Mouse (Mus musculus) hematopoietic stem cell, adult 5-6 weeks (primary cell): ENCODE measurements around the gene Glyat. TPM values are rescaled to one million over a fixed set of nuclear protein-coding genes. Genes with fewer than 3 reads are reported as not detected.

Experiments used
- ATAC-seq, 2 experiments: fragments of 125-278 bp in 1 of 2; replicated peaks in 1 of 2; 2 replicates each; pipeline ENCODE4 v1.8.0; 2016 to 2017; ENCODE audit warnings: inconsistent platforms in 2 of 2, mild to moderate bottlenecking in 2 of 2, moderate number of reproducible peaks in 2 of 2, low read depth in 1 of 2, moderate TSS enrichment in 1 of 2; ENCODE audit not compliant: low FRiP score in 2 of 2, poor library complexity in 2 of 2, severe bottlenecking in 2 of 2, insufficient read depth in 1 of 2, low TSS enrichment in 1 of 2
- total RNA-seq: library from RNA; stranded (forward); fragments of 172-1452, 232-1000 nt; gene quantifications from 2 replicates; pipeline ENCODE4 v1.2.3, GENCODE M21; 2017

Glyat gene
- total RNA-seq = not detected in 2 replicates

DNA sequence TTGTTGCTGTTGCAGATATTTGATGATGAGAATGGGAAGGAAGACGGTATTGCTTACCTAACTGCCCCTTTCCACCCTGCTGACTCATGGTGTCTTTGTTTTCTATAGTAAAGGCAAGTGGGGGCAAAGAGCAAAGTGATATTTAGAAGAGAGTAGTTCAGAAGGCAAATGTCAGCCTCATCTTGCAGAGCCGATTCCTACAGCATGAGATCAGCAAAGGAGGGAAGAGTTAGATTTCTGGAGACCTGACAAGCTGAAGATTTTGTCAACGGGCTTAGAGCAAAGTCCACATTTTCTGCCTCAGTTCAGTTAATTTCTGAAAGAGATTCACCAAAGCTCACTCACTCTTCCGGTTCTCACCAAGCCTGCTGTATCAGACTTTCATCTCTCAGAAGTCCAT, at the start of gene Glyat:
Gene Glyat, plus strand, starts transcription at position 133 of the 400 bp plus-strand sequence.
- no peak for ATAC-seq

GRCm38 (mm10) chr19:12585310-12585709, 47.8 kb upstream of the Glyat start:
- ATAC-seq = peak; percentile 12 to 53; a peak in 1 of 4 replicates

DNA sequence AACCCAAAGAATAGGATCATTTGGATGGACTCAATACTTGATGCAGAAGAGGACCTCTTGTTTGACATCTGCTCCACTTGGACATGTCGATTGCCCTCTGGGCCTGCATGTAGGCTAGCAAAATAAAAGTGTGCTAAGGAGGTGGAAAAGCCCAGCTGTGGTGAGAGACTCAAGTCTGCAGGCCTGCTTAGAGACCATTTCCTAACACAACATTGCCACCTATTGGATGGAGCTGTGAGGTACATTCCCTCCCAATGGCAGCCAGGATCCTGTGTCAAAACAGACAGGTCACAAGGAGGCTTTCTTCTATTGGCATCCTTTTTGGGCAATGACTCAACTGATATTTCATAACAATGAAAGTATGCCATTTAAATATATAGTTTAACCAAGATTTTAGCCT, 41.2 kb upstream of the Glyat start:
- ATAC-seq = peak; percentile 68 to 81

DNA sequence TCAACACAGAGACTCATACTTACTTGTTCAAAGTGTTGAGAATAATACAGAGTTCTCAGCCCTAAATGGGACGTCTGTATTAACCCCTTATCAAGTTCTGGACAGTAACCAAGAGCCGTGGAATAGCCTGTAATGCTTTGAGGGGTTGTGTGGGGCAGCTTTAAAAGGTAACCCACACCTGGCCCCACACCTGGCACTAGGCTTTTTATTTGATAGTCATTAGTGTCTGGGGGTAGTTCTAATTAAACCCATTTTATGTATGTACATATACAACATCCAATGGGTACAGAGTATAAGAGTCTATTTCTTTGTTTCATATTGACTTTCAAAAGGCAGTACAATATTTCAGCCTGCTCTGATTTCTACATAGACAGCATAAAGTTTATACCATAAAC, 38.0 kb upstream of the Glyat start:
- ATAC-seq = no peak

GRCm38 (mm10) chr19:12595530-12596289, 37.4 kb upstream of the Glyat start:
- peak; percentile 80 to 84 for ATAC-seq

DNA sequence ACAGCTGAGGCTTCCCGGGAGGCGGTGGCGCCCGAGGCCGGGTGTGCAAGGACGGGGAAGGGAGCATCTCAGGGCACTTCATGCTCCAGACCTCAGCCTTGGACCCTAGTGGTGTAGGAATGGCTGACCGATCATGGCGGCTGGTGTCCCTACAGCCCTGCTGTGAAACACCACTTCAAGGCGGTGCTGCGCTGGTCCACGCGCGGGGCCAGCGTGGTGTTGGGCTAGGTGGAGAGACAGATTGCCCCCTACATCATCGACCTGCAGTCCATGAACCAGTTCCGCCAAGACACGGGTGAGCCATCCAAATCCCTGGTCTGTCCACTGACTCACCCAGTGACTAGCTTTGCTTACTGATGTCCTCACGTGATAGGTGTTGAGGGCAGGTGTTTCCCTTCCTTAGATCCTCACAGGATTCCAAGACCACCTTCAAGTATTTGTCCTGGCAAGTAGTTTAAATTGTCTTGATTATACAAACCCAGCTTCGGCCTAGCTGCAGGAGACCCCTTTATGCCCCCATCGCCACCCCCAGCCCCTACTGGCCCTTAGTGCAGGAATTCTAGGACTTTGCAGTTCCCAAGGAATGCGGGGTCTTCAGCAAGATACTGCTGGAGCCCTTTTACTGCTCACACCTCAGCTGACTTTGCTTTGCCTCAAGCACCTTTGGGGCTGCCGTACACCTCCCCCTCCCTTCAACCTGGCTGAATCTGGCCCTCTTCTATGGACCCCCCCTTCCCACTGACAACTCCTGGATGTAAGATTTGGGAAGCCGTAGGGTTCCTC, 36.6 kb upstream of the Glyat start:
- ATAC-seq = peak in 1 of 2 experiments; percentile 15; a peak in 2 of 4 replicates

DNA sequence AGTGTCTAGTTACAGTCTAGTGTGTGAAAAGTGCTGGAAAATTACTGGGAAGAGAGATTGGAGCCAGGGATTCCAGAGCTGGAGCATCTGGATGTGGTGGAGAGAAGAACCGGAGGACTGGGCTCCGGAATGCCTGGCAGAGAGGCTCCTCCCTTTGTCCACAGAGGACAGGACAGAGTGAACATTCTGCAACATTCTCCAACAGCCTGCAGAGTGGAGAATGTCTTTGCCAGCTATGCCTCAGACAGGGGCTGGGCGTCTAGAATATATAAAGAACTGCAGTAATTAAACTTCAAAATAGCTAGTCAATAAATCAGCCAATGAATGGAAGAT, 36.1 kb upstream of the Glyat start:
- no peak for ATAC-seq

- no peak for ATAC-seq
Observed at GRCm38 (mm10) chr19:12598674-12599073, 34.4 kb upstream of the Glyat start.

DNA sequence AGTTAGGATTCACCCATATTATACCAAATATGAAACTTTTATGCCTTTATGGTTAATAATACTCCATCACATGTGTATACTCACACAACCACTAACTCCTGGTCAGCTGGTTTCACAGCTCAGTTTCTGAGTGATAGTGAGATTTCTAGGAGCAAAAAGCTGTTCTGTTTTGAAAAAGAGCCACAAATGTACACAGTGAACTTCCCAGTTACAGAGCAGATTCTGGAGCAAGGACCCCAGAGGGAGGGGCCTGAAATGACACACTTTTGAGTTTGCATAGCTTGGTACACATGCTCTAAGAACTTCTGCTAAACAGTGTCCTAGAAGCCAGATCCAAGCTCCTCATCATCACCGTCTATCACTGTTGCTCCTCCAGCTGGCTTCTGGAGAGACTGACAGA, 33.4 kb upstream of the Glyat start, which contains the start of gene Gm4952:
Gene Gm4952, plus strand, starts transcription at position 301 of the 400 bp plus-strand sequence.
- ATAC-seq = no peak

DNA sequence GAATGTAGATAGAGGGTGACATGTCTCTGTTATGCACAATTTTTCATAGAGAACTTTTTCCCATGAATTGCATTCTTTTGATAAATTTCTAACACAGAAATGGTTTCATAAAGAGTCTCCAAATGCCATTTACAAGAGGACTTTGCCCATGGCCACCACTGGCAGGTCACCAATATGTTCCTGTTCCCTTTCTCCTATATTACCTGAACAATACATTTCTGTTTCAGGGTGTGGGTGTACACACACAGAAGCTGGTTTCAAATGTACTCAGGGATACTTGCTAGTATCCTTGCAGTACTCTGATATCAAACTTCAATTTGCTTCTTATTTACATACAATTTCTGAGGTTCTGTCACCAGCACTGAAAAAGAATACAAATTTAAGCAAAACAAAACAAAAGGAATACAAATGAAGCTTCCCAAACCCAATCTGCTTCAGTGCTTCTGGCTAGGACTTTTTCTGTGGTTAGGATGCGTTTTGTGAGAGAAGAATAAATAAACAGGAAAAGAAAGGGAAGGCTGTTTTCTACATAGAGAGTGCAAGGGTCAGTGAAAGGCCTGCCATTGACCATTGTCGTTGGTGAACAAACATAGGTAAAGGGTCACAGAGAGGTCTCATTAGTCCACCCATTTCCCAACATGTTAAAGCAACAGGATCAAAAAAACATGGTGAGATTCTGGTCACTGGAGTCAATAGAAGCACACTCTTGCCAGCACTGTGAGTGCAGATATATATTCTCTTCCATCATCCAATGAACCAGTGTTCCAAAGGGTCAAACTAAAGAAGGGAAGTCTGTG, 32.2 kb upstream of the Glyat start:
- ATAC-seq = no peak

- ATAC-seq = no peak
Observed at GRCm38 (mm10) chr19:12608336-12608735, 24.8 kb upstream of the Glyat start.

- ATAC-seq = no peak
Observed at GRCm38 (mm10) chr19:12613646-12614045, 19.5 kb upstream of the Glyat start.

GRCm38 (mm10) chr19:12634259-12634658, 1.2 kb downstream of the Glyat start:
- ATAC-seq = no peak

DNA sequence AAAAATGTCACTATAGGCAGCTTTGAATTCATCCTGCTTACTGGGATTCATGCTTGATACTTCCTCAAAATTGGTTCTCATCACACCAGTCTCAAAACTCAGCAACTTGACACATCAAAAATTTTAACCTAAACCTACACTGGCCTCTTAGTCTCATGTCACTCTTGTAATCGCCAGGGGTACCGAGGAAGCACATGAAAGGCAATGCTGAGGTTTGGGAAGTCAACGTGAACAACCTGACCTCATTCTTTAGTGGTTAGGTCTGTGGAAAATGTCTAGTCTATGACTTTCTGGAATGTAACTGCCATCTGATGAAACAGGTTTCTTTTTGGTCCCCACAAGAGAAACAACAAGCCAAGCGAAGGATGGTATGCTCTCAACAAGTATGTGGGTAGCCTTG, 1.9 kb downstream of the Glyat start:
- no peak for ATAC-seq

DNA sequence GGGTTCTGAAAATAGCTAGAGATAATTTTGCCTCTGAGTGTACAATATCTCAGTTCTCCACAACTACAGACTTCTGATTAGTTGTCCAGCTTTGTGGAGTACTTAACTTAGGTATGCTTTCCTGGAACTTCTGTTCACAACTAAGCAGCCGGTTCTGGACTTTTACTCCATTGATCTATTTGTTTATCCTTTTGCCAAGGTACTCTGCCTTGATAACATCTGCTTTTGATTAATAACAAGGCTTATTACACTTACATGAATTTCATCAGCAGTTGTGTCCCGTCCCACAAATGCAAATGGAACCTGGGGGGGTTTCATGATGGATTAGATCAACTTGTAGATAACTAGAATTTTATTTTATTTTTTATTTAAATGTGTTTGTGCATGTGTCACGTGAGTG, 3.8 kb downstream of the Glyat start:
- no peak for ATAC-seq

- ATAC-seq = no peak
Observed at GRCm38 (mm10) chr19:12638049-12638448, 4.9 kb downstream of the Glyat start.

GRCm38 (mm10) chr19:12649511-12649910, 16.4 kb downstream of the Glyat start:
- no peak for ATAC-seq

DNA sequence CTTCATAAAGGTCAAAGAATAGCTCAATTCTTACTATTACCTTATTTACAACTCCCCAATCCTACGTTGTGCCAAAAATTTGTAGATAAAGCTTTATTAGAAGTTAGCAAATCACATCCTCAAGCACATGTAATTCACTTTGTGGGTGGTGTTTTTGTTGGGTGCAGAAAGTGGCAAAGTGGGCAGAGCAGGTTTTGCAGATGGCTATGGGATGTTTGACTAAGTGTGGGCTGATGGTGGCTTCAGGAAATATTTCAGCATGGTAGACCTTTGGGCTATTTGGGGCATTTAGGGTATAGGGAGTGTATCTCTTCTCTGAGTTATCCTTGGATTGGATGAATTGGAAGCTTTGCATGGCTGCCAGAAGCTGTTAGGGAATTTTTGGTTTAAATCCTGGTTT, 33.0 kb downstream of the Glyat start:
- no peak for ATAC-seq
